Mouse (Mus musculus) central nervous system, embryonic 18 days (tissue): Measurements from ENCODE around the gene Pknox2. TPM values are rescaled to one million over a fixed set of nuclear protein-coding genes. Genes with fewer than 3 reads are reported as not detected.

ENCODE experiments used
- polyA plus RNA-seq: library from polyadenylated mRNA; depleted of rRNA; stranded (reverse); fragments of >200 nt; gene quantifications from 2 replicates; pipeline ENCODE4 v1.2.3, GENCODE M21; 2012; rRNA removed

The Pknox2 gene
- polyA plus RNA-seq, result 32.7 and 33.2 TPM in 2 replicates

DNA sequence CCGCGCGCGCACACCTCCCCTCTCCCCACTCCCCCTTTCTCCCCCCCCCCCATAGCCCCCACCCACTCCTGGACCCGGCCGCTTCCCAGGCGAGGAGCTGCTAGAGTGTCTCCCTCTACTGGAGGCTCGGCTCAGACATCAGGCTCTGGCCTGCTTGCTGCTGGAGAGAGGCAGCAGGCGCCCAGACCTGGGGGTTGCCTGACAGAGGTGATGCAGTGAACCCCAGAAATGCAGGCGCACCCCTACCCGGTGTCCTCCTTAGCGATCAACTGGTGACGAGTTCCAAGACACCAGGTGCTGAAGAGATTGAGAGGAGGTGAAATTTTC is at the start of gene Pknox2:
Gene Pknox2, minus strand, starts transcription at position 49 of the 327 bp plus-strand sequence.

Other genes with a start within 250 kb of the Pknox2 start
- gene Tmem218, start 60.8 kb upstream of the Pknox2 start, polyA plus RNA-seq, result 4.1 and 4.6 TPM in 2 replicates
- 1.4 and 2.7 TPM in 2 replicates for gene Slc37a2, start 108.3 kb upstream of the Pknox2 start, polyA plus RNA-seq
- 2.6 and 3.1 TPM in 2 replicates for gene Ccdc15, start 201.0 kb upstream of the Pknox2 start, polyA plus RNA-seq
- 19.7 and 20.5 TPM in 2 replicates for gene Hepacam, start 219.9 kb upstream of the Pknox2 start, polyA plus RNA-seq